17 mouse cellular contexts compared by ENCODE assay signal in the genomic region with DNA sequence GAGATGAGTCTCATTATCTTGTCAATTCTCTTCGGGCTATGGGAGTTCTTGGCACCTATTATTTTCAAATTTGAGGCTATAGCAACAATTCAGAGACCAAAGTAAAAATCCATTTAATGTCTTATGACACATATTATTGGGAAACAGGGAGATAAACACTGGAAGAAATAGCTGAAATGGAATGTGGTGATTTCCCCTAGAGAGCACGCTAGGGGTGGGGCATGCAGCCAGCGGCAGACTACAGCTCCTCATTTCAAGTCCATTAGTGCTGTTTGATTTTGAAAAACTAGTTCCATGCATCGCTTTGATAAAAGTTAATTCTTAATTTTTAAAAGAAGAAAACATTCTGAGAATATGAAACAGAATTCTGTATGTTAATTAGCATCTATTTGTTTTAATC.
DNase-seq lines count a peak whose midpoint lies in the region.
"Had no signal": no experiment of that assay in that cellular context is flagged by ENCODE, and none has a peak within 500 bp of the region (broad histone marks: within the 10 kb centered on the region; RNA-seq: fewer than 3 reads in every experiment).

No protein-coding gene starts in this region.

- no peak overlapping the region for H3K4me3 ChIP-seq in heart, embryonic 10.5 days
- H3K4me3 ChIP-seq: embryonic facial prominence, embryonic 13.5 days; forebrain, embryonic 13.5 days; hindbrain, embryonic 15.5 days had no signal

- peak; percentile 3 for DNase-seq in adrenal gland, postnatal 10 days
- DNase-seq in adrenal gland, adult (ENCODE audit: inconsistent age in 2 of 2, low spot score in 1 of 2): no peak
- DNase-seq in heart, adult 18-20 months: peak; percentile 4 to 16
- no peak for DNase-seq in heart, embryonic 10.5 days (ENCODE audit: low spot score)
- peak; percentile 4 for DNase-seq in fibroblast of lung, adult 2 months (ENCODE audit: low read depth)
- peak; percentile 4 for DNase-seq in lung, postnatal 36 days
- DNase-seq in kidney, postnatal 14 days: no peak
- DNase-seq: adrenal gland, postnatal 25 days; B cell, adult 2 months; cerebellum, adult 18-20 months; cerebellum, adult 9-11 months; cerebellum, postnatal 36 days; forebrain, postnatal 0 days; gastrocnemius, postnatal 10 days had no signal

- no peaks in the 10 kb centered on the region for H3K27me3 ChIP-seq in heart, embryonic 10.5 days (ENCODE audit: insufficient read depth, poor library complexity, severe bottlenecking)
- H3K27me3 ChIP-seq: embryonic facial prominence, embryonic 13.5 days; forebrain, embryonic 13.5 days; hindbrain, embryonic 15.5 days had no signal

- no peaks in the 10 kb centered on the region for H3K9me3 ChIP-seq in heart, embryonic 10.5 days
- H3K9me3 ChIP-seq: embryonic facial prominence, embryonic 13.5 days; forebrain, embryonic 13.5 days; hindbrain, embryonic 15.5 days had no signal

- no peaks in the 10 kb centered on the region for H3K36me3 ChIP-seq in heart, embryonic 10.5 days
- H3K36me3 ChIP-seq: embryonic facial prominence, embryonic 13.5 days; hindbrain, embryonic 15.5 days had no signal

- 77% methylated on average over 4 of the region's 4 CpGs for WGBS in heart, embryonic 10.5 days

- H3K27ac ChIP-seq in heart, embryonic 10.5 days: no peak overlapping the region
- H3K27ac ChIP-seq: embryonic facial prominence, embryonic 13.5 days; forebrain, embryonic 13.5 days; hindbrain, embryonic 15.5 days had no signal

- H3K4me1 ChIP-seq in heart, embryonic 10.5 days: no peaks in the 10 kb centered on the region
- H3K4me1 ChIP-seq: embryonic facial prominence, embryonic 13.5 days; forebrain, embryonic 13.5 days; hindbrain, embryonic 15.5 days had no signal

Comparison
In these comparisons a context has a peak if more than half of its experiments do, and no peak if none do; other contexts are left out.
1. DNase-seq: peak in adrenal gland, postnatal 10 days (single experiment), heart, adult 18-20 months (2 of 2), fibroblast of lung, adult 2 months (single experiment) and lung, postnatal 36 days (single experiment); none in adrenal gland, adult (0 of 2), heart, embryonic 10.5 days (single experiment) and kidney, postnatal 14 days (single experiment).